Comparison of ENCODE assay signal across 11 mouse cellular contexts in the genomic region with DNA sequence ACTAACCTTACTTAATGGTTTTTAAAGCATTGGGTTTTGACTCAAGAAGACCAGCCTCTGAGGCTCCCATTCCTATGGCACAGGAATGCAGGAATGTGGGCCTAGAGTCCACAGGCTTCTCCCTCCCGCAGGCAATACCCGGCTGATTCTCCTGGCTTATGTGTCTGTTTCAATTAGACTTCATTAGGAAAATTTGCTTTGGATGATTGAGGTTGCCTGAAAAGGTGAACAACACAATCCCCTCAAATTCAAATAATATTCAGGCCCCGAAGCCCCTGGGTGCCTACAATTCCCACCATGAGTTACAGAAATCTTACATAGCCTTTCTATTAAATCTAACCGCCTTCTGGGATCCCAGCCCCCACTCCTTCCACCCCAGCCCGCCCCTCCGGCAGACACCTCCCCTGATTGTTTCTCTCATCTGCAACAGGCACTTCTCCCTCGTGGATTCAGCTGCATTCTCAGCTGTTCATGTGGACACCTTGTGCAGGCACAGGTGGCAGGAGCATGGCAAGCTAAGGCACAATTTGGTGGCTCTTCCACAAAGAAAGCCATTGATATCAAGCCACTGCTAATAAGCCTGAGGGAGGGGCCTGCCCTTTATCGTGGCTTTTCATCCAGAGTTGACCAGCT. TPM values are rescaled to one million over a fixed set of nuclear protein-coding genes. Genes with fewer than 3 reads are reported as not detected.
DNase-seq lines count a peak whose midpoint lies in the region; ATAC-seq and TF ChIP-seq lines count a peak whose summit lies in the region.
"Had no signal": no experiment of that assay in that cellular context is flagged by ENCODE, and none has a peak within 500 bp of the region (broad histone marks: within the 10 kb centered on the region; RNA-seq: fewer than 3 reads in every experiment).

No protein-coding gene starts in this region.

- no peak for TF ChIP-seq CTCF in E14TG2a.4 (conservative IDR thresholded peaks at IDR 0.05; ENCODE audit: low read length)

- intact Hi-C loops in heart, postnatal 36 days (cut with DNase I), result no loop called here

- no peak overlapping the region for H3K27ac ChIP-seq in heart, embryonic 11.5 days (ENCODE audit: low read depth, low read length)
- H3K27ac ChIP-seq in forebrain, embryonic 16.5 days (ENCODE audit: low read length), result no peak overlapping the region
- H3K27ac ChIP-seq in midbrain, embryonic 10.5 days (replicated peaks), result no peak overlapping the region

- H3K4me2 ChIP-seq in heart, embryonic 11.5 days, result peak overlapping the region; percentile 61
- H3K4me2 ChIP-seq in forebrain, embryonic 16.5 days (ENCODE audit: low read length), result peak overlapping the region; percentile 59

- no peak for ATAC-seq in heart, embryonic 11.5 days (replicated peaks; ENCODE audit: insufficient number of reproducible peaks, low FRiP score, low TSS enrichment)
- ATAC-seq in forebrain, embryonic 16.5 days, result no peak

- H3K27me3 ChIP-seq in heart, embryonic 11.5 days (ENCODE audit: control insufficient read depth, insufficient read depth, low read length), result peaks cover 22% of the 10 kb centered on the region
- peaks cover 9% of the 10 kb centered on the region for H3K27me3 ChIP-seq in E14TG2a.4 (ENCODE audit: insufficient read depth, low read length)
- peaks cover 12% of the 10 kb centered on the region for H3K27me3 ChIP-seq in forebrain, embryonic 16.5 days (replicated peaks; ENCODE audit: control insufficient read depth, insufficient read depth, low read length)
- peaks cover 35% of the 10 kb centered on the region for H3K27me3 ChIP-seq in midbrain, embryonic 10.5 days (ENCODE audit: low read depth, poor library complexity, severe bottlenecking)

- no peak overlapping the region for H3K9ac ChIP-seq in heart, embryonic 11.5 days (ENCODE audit: low read depth, low read length)
- peak overlapping the region; percentile 39; the same call in 1 of the 2 replicates for H3K9ac ChIP-seq in forebrain, embryonic 16.5 days (replicated peaks; ENCODE audit: low read depth, low read length)

- peak overlapping the region; percentile 14; the same call in 1 of the 2 replicates for H3K4me3 ChIP-seq in heart, embryonic 11.5 days (ENCODE audit: low read depth, low read length)
- H3K4me3 ChIP-seq in E14TG2a.4 (replicated peaks; ENCODE audit: low read length), result peak overlapping the region; percentile 71
- peak overlapping the region; percentile 36 for H3K4me3 ChIP-seq in forebrain, embryonic 16.5 days (replicated peaks; ENCODE audit: low read length)
- H3K4me3 ChIP-seq in midbrain, embryonic 10.5 days, result peak overlapping the region; percentile 51
- H3K4me3 ChIP-seq: erythroblast, embryonic 14.5 days had no signal

- peaks cover 16% of the 10 kb centered on the region for H3K4me1 ChIP-seq in heart, embryonic 11.5 days (ENCODE audit: control insufficient read depth, insufficient read depth, low read length)
- H3K4me1 ChIP-seq in E14TG2a.4 (replicated peaks; ENCODE audit: low read depth, low read length), result peaks cover 73% of the 10 kb centered on the region
- peaks cover 28% of the 10 kb centered on the region for H3K4me1 ChIP-seq in forebrain, embryonic 16.5 days (replicated peaks; ENCODE audit: control insufficient read depth, insufficient read depth, low read length)
- H3K4me1 ChIP-seq in midbrain, embryonic 10.5 days, result peaks cover 65% of the 10 kb centered on the region

- peaks cover 12% of the 10 kb centered on the region for H3K36me3 ChIP-seq in heart, embryonic 11.5 days (ENCODE audit: control insufficient read depth, insufficient read depth, low read length)
- H3K36me3 ChIP-seq in E14TG2a.4 (ENCODE audit: insufficient read depth, low read length), result peaks cover 66% of the 10 kb centered on the region
- peaks cover 6% of the 10 kb centered on the region for H3K36me3 ChIP-seq in forebrain, embryonic 16.5 days (ENCODE audit: control insufficient read depth, insufficient read depth)
- H3K36me3 ChIP-seq in midbrain, embryonic 10.5 days, result peaks cover 83% of the 10 kb centered on the region

- peaks cover 16% of the 10 kb centered on the region for H3K9me3 ChIP-seq in heart, embryonic 11.5 days (replicated peaks; ENCODE audit: control insufficient read depth, low read length)
- peaks cover 60% of the 10 kb centered on the region for H3K9me3 ChIP-seq in E14TG2a.4 (ENCODE audit: low read length)
- peaks cover 13% of the 10 kb centered on the region for H3K9me3 ChIP-seq in forebrain, embryonic 16.5 days (ENCODE audit: control insufficient read depth, low read length)
- peaks cover 32% of the 10 kb centered on the region for H3K9me3 ChIP-seq in midbrain, embryonic 10.5 days (replicated peaks)

- WGBS in heart, embryonic 11.5 days (ENCODE audit: insufficient replicate concordance), result 65% methylated on average over 8 of the region's 8 CpGs
- 23% methylated on average over 8 of the region's 8 CpGs for WGBS in forebrain, embryonic 16.5 days
- WGBS in midbrain, embryonic 10.5 days, result 70% methylated on average over 8 of the region's 8 CpGs

- no peak for DNase-seq in heart, postnatal 36 days
- no peak for DNase-seq in midbrain, embryonic 10.5 days (ENCODE audit: low spot score)
- DNase-seq in right cerebral cortex, postnatal 25 days, result no peak
- no peak for DNase-seq in thymus, adult 18-20 months
- no peak for DNase-seq in cerebellum, adult 11-12 months
- DNase-seq: kidney, adult 8-10 months; right cerebral cortex, postnatal 4 days had no signal

RNA-seq across cellular contexts. Expression of gene Gnas, which starts 7.0 kb away (rescaled TPM):
- polyA plus RNA-seq in heart, embryonic 11.5 days (2014; fragmentation: Nextera tagmentation; extraction: Ambion mirVana), result 1,095 and 1,127 TPM in 2 replicates
- total RNA-seq in heart, postnatal 36 days (2021), result 1,000 to 10,000 TPM; 1,171 to 1,227 TPM
- 1,187 and 1,213 TPM in 2 replicates for polyA plus RNA-seq in forebrain, embryonic 16.5 days (2015; fragmentation: Nextera tagmentation; extraction: Ambion mirVana)
- 1,043 and 1,067 TPM in 2 replicates for polyA plus RNA-seq in midbrain, embryonic 10.5 days (2016; fragmentation: Nextera tagmentation; extraction: Ambion mirVana)

RNA-seq across cellular contexts. Expression of gene Gm20721, which starts 55.4 kb away (rescaled TPM):
- polyA plus RNA-seq in heart, embryonic 11.5 days (2014; fragmentation: Nextera tagmentation; extraction: Ambion mirVana), result 5.6 and 8.6 TPM in 2 replicates
- 1 to 10 TPM; 2.4 TPM for total RNA-seq in heart, postnatal 36 days (2021)
- polyA plus RNA-seq in forebrain, embryonic 16.5 days (2015; fragmentation: Nextera tagmentation; extraction: Ambion mirVana), result 11.4 and 13.5 TPM in 2 replicates
- polyA plus RNA-seq in midbrain, embryonic 10.5 days (2016; fragmentation: Nextera tagmentation; extraction: Ambion mirVana), result 12.7 and 15.2 TPM in 2 replicates

Comparison
In these comparisons a context has a peak if more than half of its experiments do, and no peak if none do; other contexts are left out.
1. H3K4me3 ChIP-seq: peak in every context shown above with its lines; median percentile 71 in E14TG2a.4; 51 in midbrain, embryonic 10.5 days; 36 in forebrain, embryonic 16.5 days; 14 in heart, embryonic 11.5 days.